Mouse (Mus musculus): ENCODE data around the gene Ccdc85c.
A peak's percentile ranks its signal among the peaks of the same experiment; 100 is the strongest.

- TF ChIP-seq POLR2A (IDR thresholded peaks at IDR 0.05; ENCODE audit: borderline replicate concordance, extremely low read depth, insufficient read depth, insufficient read length, poor library complexity, severe bottlenecking) (peak; percentile 96), CTCF (IDR thresholded peaks at IDR 0.05; ENCODE audit: borderline replicate concordance, extremely low read depth, insufficient read depth, insufficient read length) (no peak)
Observed at GRCm38 (mm10) chr12:108274661-108275507, at the start of gene Ccdc85c.

All from brain, embryonic 14.5 days (tissue).